Mouse (Mus musculus) CD8-positive naive resting alpha-beta T cell, adult 2 months (primary cell): ENCODE data around the gene Mybphl.

Source experiments
- DNase-seq, 2 experiments: peaks; one replicate each; pipeline ENCODE4 v3.0.0; 2022; ENCODE audit warnings: low read depth in 2 of 2, low spot score in 2 of 2

The Mybphl gene

DNA sequence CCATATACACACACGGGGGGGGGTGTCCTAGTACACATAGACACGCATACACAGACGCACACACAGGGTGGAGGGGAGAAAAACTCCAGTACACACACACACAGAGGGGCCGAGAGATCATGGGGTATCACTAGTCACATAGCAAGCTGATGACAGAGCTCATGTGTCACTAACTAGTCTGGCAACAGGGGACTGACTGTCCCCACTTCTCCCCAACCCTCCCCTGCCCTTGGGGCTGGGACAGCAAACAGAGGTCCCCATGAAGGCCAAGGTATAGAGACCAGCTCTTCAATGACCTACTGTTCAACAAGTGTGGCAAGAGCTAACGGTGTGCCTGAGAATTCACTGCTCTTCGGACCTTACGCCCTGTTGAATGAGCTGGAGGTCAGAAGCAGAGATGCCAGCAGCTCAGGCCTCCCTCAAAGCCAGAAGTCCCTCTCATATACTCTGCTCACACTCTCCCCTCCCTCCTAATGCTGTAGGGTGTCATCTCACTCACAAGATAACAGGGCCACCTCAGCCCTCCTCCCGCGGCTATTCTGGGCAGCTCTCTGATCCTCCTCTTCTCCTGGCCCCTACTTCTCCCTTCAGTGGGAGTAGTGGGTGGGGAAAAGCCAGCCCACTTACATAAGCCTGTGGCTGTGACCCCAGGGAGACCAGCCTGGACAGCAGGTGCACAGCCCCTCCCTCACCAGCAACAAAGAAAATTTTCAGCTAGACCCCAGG lies at the start of gene Mybphl:
Gene Mybphl (plus strand): TSS at position 642 of the 726 bp plus-strand sequence.
- DNase-seq = no peak

DNA sequence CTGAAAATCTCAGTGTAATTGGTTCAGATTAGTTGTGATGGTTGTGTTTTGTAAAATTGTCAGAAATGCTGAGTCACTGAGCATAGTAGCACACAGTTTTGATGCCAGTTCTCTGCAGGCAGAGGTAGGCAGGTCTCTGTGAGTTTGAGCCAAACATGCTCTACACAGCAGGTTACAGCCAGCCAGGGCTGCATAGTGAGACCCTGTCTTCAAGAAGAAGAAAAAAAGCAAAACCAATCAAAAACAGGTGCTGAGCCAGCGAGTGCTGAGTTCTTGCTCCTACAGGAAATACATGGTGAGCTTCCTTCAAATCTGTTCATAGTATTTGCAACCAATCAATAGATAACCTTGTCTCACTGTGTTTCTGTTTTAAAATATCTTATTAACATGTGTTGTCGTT lies 46.2 kb upstream of the Mybphl start:
- no peak for DNase-seq

DNA sequence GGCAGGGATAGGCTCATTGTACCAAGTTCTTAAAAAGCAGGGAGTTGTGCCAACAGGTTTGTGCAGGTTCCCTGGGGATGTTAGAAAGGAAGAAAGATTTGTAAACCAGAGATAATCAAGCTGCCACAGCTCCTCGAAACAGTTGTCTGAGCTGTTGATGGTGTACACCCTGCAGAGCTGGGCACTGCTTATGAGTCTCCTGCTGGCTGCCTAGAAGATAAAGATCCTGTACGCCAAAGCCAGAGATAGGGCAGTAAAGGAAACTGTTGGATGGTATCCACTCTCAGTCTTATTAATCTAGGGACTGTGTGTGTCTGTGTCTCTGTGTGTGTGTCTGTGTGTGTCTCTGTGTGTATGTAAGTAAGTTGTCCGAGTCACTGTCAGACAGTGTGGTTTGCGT lies 43.0 kb upstream of the Mybphl start:
- DNase-seq = no peak

DNA sequence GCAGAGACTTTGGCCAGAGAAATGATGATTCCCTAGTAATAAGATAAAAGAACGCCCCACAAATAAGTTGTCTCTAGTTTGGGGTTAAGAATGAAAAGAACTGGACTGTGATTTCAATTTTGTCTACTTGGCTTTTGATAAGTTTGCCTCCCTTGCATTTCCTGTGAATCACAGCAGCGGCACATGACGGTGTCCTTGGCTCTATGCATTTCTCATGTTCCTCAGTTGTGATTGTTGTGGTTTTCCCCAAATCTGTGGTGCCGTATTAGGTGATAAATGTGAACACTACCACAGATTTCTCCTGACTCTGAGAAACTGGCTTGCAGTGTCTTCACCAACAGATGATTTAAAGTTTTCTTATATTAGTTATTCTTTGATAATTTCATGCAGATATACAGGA lies 42.6 kb upstream of the Mybphl start:
- no peak for DNase-seq

DNA sequence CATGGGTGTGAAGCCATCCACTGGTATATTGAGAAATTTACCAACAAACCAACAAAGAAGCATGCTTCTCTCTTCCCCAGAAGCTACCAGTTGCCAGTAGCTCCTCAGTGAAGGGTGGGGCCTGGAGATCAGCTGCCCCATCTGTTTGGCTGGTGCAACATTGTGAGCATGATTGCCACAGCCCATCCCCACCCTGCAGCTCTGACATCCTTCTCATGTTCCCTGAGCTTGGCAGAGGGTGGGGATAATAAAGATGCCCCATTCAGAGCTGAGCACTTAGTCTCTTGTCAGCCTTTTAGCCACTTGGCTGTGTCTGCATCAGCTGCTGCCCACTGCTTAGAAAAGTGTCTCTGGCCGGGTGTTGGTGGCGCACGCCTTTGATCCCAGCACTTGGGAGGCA lies 41.7 kb upstream of the Mybphl start:
- no peak for DNase-seq

DNA sequence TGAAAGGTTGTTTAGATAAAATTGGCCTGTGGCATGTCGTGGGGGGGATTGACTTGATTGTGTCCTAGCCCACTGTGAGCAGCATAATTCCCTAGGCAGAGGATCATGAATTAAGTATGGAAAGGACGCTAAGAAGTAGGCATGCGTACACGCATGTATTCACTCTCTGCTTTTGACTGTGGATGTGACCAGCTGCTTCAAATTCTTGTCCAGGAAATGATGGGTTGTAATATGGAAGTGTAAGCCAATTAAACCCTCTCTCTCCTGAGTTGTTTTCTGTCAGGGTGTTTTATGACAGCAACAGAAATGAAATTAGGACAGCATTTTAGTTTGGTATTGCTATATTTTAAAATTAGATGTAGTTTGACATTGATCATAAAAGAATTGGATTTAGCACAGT lies 39.9 kb upstream of the Mybphl start:
- DNase-seq = no peak

DNA sequence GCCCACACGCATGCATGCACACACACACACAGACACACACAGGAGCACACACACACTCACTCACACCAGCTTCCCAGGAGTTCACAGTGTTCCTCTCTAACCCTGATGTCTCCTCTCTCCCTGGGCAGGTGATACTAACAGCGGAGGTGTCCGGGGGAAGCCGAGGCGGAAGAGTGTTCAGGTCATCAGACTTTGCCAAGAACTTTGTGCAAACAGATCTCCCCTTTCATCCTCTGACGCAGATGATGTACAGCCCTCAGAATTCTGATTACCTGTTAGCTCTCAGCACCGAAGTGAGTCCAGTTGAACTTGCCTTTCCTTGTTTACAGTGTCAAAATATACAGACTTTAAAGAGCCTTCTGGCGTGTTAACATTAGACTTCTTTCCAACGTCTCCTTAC lies 39.2 kb upstream of the Mybphl start:
- no peak for DNase-seq

DNA sequence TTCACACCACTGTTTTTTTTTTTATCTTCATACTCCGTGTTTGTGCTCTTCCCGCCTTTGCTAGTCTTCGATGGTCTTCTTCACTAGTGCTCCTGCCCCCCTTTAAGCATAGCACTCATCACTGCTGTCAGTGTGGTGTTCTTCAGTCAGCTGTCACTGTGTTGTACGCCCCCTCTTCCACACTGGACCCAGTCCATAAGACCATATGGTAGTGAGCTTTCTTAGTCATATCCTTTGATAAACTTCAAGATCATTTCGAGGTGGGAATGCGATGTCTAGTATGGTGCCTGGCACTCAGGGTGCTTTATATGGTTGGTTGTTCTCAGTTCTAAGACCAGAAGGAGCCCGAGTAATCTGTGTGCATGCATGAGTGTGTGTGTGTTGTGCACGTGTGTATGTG lies 37.4 kb upstream of the Mybphl start:
- no peak for DNase-seq

DNA sequence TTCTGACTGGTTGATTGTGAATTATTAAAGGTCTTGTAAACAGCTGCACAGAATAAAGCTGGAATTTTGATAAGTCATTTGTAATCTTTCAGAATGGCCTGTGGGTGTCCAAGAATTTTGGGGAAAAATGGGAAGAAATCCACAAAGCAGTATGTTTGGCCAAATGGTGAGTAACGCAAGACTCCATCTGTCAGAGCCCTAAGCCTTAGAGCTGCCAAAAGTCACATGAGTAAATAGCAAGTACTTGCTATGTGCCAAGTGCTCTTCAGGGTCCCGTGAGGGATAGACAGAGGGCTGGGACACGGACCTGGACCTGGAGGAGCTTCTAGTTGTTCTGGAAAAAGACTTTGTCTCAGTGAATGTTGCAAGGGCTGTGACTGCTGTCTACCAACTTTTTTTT lies 36.8 kb upstream of the Mybphl start:
- no peak for DNase-seq

DNA sequence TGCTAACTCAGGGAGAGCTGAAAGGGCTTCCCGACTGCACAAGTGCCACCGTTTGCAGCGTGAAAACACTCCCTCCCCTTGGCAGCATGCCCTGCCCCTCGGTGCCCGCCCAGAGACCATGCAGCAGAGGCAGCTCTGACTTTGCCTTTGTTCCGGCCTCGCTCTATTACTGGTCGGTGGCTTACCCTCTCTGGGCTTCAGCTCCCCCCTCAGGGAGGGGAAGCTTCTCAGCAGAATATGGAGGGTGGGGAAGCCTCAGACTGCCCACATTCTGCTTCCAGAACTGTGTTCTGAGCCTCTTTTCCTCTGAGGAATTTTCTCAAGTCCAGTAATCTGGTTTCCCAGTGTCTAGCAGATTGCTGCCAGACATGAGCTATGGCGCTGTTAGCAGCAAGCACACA lies 36.3 kb upstream of the Mybphl start:
- DNase-seq = no peak

DNA sequence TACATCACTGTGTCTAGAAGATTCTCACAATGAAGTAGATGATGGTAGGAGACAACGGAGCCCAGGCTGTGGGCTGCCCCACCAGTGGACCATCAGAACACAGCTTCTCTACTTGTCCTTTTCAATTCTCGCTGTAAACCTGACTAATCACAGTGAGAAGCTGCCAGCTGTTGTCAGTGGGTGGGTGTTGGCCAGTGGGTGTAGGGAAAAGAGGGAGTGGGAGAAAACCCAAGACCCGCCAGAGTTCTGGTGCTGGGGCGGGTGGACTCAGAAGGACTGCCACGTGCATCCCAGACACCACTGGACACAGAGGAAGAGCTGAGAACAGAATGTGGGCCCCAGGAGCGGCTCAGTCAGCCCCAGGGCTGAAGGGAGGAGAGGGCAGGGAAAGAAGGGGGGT lies 33.9 kb upstream of the Mybphl start:
- no peak for DNase-seq

DNA sequence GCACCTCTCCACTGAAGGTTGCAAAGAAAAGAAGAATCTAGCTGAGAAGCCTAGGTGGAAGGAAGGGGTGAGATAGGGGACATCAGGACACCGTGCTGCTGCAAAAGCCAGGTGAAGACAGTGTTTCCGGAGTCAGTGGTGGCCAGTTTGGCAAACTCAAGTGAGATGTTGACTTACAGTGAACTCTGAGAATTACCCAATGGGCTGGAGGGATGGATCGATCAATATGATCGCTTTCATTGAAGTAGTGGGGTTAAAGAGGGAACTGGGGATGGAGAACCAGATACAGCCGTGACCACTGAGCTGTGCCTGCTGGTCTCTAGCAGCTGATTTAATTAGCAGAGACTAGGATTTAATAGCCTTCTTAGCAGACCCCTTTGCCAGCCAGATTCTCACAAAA lies 27.8 kb upstream of the Mybphl start:
- no peak for DNase-seq

DNA sequence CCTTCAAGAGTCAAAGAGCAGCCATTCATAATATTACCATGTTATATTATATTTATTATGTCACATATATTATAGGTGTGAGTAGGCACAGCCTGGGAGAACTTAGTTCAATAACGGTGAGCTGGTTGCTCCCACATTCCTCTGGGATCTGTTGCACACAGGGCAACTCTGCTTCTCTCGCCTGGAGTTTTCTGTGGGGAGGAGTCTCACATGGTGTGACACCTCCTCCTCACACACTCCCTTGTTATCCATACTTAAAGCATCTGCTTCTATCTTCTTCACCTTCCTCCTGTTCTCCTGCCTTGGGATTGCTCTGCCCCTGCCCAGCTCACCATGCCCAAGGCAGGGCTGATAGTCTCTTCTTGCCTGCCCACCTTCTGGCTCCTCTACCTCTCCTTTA lies 23.7 kb upstream of the Mybphl start:
- DNase-seq = no peak

DNA sequence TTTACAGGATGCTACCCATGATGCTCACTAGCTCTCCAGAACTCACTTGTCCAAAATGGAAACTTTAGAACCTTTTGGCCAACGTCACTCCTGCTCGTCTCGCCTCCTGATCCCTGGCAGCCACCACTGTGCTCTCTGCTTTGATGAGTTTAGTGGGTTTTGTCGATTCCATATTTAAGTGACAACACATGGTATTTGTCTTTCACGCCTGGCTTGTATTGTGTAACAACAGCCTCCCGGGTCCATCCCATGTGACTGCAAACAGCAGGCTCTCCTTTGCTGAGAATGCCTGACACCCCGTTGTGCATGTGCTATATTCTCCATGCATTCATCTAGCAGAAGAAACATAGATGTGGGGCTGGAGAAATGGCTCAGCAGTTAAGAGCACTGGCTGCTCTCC lies 22.5 kb upstream of the Mybphl start:
- DNase-seq = no peak

DNA sequence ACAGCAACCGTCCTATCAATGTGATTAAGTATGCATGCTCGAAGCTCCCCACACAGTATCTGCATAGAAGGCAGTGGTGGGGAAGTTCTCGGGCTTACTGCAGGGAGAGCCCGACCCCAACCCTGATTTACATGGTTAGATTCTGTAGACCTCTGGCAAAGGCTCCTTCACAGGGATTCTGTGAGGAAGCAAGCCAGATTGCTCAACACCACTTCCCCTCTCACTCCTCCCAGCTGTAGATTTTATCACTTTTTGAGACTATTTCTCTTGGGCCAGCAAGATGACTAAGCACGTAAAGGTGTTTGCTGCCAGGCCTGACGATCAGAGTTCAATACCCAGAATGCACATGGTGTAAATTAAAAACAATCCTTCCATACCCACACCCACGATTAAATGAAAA lies 18.9 kb upstream of the Mybphl start:
- DNase-seq = no peak

DNA sequence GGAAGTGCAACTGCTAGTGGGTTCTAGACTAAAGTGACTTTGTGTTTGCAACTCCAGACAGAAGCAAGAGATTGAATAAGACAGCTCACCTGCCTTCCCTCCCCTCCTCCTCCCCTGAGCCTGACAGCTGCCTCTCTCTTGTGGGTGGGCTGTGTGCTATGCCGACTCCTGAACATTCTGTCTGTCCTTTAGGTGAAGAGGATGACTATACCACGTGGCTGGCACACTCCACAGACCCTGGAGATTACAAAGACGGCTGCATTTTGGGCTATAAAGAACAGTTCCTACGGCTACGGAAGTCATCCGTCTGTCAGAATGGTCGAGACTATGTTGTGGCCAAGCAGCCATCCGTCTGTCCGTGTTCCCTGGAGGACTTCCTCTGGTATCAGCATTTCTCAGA lies 16.3 kb upstream of the Mybphl start:
- no peak for DNase-seq

DNA sequence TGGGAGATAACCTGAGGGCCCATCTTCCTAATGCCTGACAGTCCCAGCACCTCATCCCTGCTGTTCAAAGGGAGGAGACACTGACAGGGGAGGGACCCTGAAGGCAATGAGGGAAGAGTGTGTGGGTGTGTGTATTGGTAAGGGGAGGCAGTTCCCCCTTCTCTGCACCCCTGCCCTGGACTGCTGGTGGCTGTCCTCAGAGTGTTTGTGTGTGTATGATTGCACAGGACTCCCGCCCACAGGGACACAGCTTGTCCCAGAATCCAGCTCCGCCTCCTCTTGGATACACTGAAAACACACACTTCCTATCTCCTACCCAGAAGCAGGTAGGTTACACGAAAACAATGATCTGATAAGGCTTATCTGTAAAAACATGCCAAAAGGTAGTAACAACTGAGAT lies 9.5 kb upstream of the Mybphl start:
- DNase-seq = no peak

DNA sequence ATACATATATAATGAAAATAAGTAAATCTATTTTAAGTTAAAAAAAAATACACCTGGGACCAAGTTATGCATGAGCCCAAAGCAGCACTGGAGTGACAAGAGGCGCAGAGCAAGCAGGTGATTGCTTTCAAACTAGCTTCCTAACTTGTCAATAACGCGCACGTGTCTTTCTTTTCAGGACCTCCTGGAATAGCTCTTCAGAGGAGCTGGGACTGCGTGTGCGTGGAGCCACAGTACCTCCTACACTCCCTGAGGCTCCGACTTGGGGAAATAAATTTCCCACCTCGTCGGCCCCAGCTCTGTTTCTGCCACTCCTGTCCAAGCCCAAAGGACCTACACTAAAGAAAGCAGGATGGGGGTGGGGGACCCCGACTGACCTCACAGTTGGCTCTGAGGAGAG lies 7.7 kb upstream of the Mybphl start:
- DNase-seq = no peak

DNA sequence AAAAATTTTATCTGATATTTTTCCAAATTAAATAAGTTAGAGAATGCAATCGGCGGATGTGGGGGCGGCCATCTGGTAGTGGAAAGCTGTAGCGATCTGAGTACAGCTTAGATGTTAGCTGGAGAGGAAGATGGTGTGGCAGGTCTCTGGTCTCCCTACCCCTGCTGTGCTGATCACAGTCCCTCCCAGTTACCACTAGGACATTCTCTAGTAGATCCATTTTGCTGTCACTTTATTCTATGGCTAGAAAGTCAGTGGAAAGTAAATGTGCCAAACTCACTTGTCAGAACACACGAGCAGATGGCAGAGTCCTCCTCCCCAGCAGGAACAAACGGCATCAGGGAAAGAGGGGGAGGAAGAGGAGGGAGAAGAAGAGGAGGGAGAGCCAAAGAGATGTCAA lies 6.3 kb upstream of the Mybphl start:
- no peak for DNase-seq

DNA sequence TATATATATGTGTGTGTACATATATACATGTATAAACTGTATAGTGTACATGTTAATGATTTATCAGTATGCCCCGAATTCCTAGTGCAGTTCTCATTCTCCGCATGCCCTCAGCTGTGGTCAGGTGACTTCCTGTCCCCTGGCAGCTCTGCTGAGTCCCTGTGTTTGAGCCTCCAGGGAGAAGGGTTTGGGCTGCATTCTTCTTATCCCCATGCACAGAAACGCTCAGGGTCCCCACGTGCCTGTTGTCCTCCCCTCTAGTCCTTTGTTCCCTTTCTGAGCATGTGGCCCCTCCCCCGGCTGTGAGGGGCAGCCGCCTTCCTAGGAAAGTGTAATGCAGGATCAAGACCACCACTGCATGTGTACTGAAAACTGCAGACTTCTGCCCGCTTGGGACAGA lies 3.8 kb upstream of the Mybphl start:
- no peak for DNase-seq

DNA sequence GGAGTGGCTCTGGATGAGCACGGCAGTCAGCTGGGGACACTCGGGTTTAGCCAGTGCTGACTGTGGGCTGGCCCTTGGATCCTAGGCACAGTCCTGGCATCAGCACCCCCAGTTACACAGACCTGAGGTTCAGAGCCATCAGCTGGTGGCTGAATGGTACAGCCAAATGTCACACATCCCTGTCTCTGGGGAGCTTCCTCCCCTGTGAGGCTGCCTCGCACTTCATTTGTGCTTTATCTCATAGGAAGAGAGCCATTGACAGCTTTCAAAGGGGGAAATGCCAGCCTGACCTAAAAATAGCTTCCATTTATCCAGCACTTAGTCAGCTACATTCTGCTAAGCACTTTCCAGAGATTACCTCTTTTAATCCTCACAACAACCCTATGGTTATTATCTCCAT lies 1.1 kb upstream of the Mybphl start:
- no peak for DNase-seq

DNA sequence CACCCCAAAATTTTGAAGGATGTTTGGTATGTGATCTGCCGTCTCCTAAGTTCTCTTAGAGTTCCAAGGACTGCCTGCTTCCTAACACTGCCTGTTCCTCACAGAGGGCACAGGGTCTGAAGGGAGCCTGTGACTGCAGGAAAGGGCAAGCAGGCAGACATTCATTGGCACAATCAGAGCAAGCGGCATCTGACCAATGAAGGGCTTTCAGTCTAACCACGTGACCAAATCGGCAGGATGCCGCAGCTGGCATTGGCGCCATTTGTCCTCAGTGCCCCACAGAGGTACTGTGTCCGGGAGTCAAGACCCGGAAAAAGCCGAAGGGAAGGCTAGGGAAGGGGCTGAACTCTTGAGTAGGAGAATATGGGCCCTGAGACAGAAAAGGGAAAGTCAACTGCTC lies 2.5 kb downstream of the Mybphl start:
- DNase-seq = no peak

DNA sequence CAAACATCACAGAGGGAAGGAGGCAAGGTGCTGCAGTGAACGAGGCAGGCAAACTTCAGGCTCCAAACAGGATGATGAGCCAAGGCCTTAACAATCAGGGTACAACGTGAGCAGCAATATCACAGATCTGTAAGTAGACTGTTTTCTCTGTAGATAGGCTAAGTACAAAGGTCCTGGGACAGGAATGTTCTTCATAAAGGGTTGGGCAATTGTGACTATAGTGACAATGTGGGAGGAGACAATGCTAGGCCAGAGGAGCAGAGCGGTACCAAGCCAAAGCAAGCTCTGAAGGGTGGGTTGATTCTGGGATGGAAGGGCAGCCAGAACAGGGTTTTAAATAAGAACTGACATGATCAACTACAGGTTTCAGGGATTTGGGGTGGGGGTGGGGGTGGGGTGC lies 3.1 kb downstream of the Mybphl start:
- no peak for DNase-seq

DNA sequence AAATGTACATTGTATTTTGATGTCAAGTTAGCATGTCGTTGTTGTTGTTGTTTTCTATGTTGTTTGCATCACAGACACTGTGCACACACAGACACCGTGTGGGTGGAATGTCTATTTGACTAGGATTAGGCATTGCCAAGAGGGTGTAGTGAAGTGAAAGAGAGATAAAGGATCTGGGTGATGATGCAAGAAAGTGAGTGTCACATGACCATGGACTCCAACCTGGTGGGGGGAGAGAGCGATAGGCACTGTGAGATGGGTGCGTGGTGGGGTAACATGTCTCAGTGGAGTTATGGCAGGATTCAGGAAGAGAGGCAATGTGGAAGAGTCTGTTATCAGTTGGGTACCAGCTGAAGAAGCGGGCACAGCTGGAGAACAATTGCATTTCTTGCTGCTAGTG lies 4.0 kb downstream of the Mybphl start:
- DNase-seq = no peak
